Mouse (Mus musculus): ENCODE measurements around the gene Syne1. TPM values are rescaled to one million over a fixed set of nuclear protein-coding genes. Genes with fewer than 3 reads are reported as not detected.

Gene Syne1
- polyA plus RNA-seq, 1 experiment from 2014 or later, result 5.2 TPM

GRCm38 (mm10) chr10:5075724-5076123 lies 475.6 kb downstream of the Syne1 start:
- H3K9me3 ChIP-seq (ENCODE audit: low read length), result no peaks in the 10 kb centered on the region
- no peak overlapping the region for H3K27ac ChIP-seq (ENCODE audit: low read depth)
- H3K4me1 ChIP-seq (ENCODE audit: insufficient read depth), result no peaks in the 10 kb centered on the region
- TF ChIP-seq EP300 (IDR thresholded peaks at IDR 0.05; ENCODE audit: low read depth) (no peak), CTCF (IDR thresholded peaks at IDR 0.05; ENCODE audit: low read depth) (no peak)
- H3K27me3 ChIP-seq (ENCODE audit: insufficient read depth, low read length), result no peaks in the 10 kb centered on the region
- DNase-seq (no peak), ATAC-seq (no peak)
- 93% methylated on average over 7 of the region's 7 CpGs for WGBS (ENCODE audit: insufficient replicate concordance)
- no peak overlapping the region for H3K4me3 ChIP-seq (ENCODE audit: low read depth, low read length)
- peaks cover 22% of the 10 kb centered on the region for H3K36me3 ChIP-seq (replicated peaks; ENCODE audit: insufficient read depth, low read length)
- no peak overlapping the region for H3K9ac ChIP-seq (replicated peaks)
- no peak overlapping the region for H3K4me2 ChIP-seq (ENCODE audit: low read depth, low read length)

GRCm38 (mm10) chr10:5072054-5072453 lies 479.2 kb downstream of the Syne1 start:
- Histone ChIP-seq H3K4me2 (ENCODE audit: low read depth, low read length) (no peak overlapping the region), H3K9ac (replicated peaks) (no peak overlapping the region), H3K27me3 (ENCODE audit: insufficient read depth, low read length) (no peaks in the 10 kb centered on the region), H3K4me3 (ENCODE audit: low read depth, low read length) (no peak overlapping the region), H3K4me1 (ENCODE audit: insufficient read depth) (no peaks in the 10 kb centered on the region), H3K9me3 (ENCODE audit: low read length) (no peaks in the 10 kb centered on the region), H3K27ac (ENCODE audit: low read depth) (no peak overlapping the region), H3K36me3 (replicated peaks; ENCODE audit: insufficient read depth, low read length) (peaks cover 26% of the 10 kb centered on the region)
- 78% methylated on average over 8 of the region's 8 CpGs for WGBS (ENCODE audit: insufficient replicate concordance)
- TF ChIP-seq EP300 (IDR thresholded peaks at IDR 0.05; ENCODE audit: low read depth), result no peak
- TF ChIP-seq CTCF (IDR thresholded peaks at IDR 0.05; ENCODE audit: low read depth), result no peak
- ATAC-seq (no peak), DNase-seq (no peak)

- TF ChIP-seq EP300 (IDR thresholded peaks at IDR 0.05; ENCODE audit: low read depth) (no peak), CTCF (IDR thresholded peaks at IDR 0.05; ENCODE audit: low read depth) (no peak)
- Histone ChIP-seq H3K27me3 (ENCODE audit: insufficient read depth, low read length) (no peaks in the 10 kb centered on the region), H3K36me3 (replicated peaks; ENCODE audit: insufficient read depth, low read length) (peaks cover 26% of the 10 kb centered on the region), H3K27ac (ENCODE audit: low read depth) (no peak overlapping the region), H3K4me2 (ENCODE audit: low read depth, low read length) (no peak overlapping the region), H3K9ac (replicated peaks) (no peak overlapping the region), H3K4me3 (ENCODE audit: low read depth, low read length) (no peak overlapping the region), H3K4me1 (ENCODE audit: insufficient read depth) (no peaks in the 10 kb centered on the region), H3K9me3 (ENCODE audit: low read length) (no peaks in the 10 kb centered on the region)
- WGBS (ENCODE audit: insufficient replicate concordance), result 89% methylated on average over 3 of the region's 3 CpGs
- no peak for DNase-seq
- no peak for ATAC-seq
Measured at GRCm38 (mm10) chr10:5070941-5071231, 480.4 kb downstream of the Syne1 start.

GRCm38 (mm10) chr10:5070168-5070940 lies 480.9 kb downstream of the Syne1 start:
- ATAC-seq (no peak), DNase-seq (no peak)
- Histone ChIP-seq H3K4me3 (ENCODE audit: low read depth, low read length) (no peak overlapping the region), H3K36me3 (replicated peaks; ENCODE audit: insufficient read depth, low read length) (peaks cover 20% of the 10 kb centered on the region), H3K4me1 (ENCODE audit: insufficient read depth) (no peaks in the 10 kb centered on the region), H3K9ac (replicated peaks) (no peak overlapping the region), H3K4me2 (ENCODE audit: low read depth, low read length) (no peak overlapping the region), H3K9me3 (ENCODE audit: low read length) (no peaks in the 10 kb centered on the region), H3K27me3 (ENCODE audit: insufficient read depth, low read length) (no peaks in the 10 kb centered on the region), H3K27ac (ENCODE audit: low read depth) (no peak overlapping the region)
- 84% methylated on average over 11 of the region's 11 CpGs for WGBS (ENCODE audit: insufficient replicate concordance)
- TF ChIP-seq CTCF (IDR thresholded peaks at IDR 0.05; ENCODE audit: low read depth) (no peak), EP300 (IDR thresholded peaks at IDR 0.05; ENCODE audit: low read depth) (no peak)

- no peak for DNase-seq
- H3K27ac ChIP-seq (ENCODE audit: low read depth), result no peak within 1 kb of the TSS
Measured at GRCm38 (mm10) chr10:5068676-5069265, 482.5 kb downstream of the Syne1 start, which contains the start of gene Gm10097. TSS of gene Gm10097 (plus strand) at chr10:5069192.

GRCm38 (mm10) chr10:5067113-5067512 lies 484.2 kb downstream of the Syne1 start:
- H3K36me3 ChIP-seq (replicated peaks; ENCODE audit: insufficient read depth, low read length), result peaks cover 11% of the 10 kb centered on the region; the same call in 1 of the 2 replicates
- H3K4me3 ChIP-seq (ENCODE audit: low read depth, low read length), result no peak overlapping the region
- no peak overlapping the region for H3K4me2 ChIP-seq (ENCODE audit: low read depth, low read length)
- no peaks in the 10 kb centered on the region for H3K27me3 ChIP-seq (ENCODE audit: insufficient read depth, low read length)
- no peak overlapping the region for H3K27ac ChIP-seq (ENCODE audit: low read depth)
- DNase-seq (no peak), ATAC-seq (no peak)
- H3K4me1 ChIP-seq (ENCODE audit: insufficient read depth), result no peaks in the 10 kb centered on the region
- TF ChIP-seq CTCF (IDR thresholded peaks at IDR 0.05; ENCODE audit: low read depth) (no peak), EP300 (IDR thresholded peaks at IDR 0.05; ENCODE audit: low read depth) (no peak)
- no peaks in the 10 kb centered on the region for H3K9me3 ChIP-seq (ENCODE audit: low read length)
- no peak overlapping the region for H3K9ac ChIP-seq (replicated peaks)
- WGBS (ENCODE audit: insufficient replicate concordance), result 68% methylated on average over 3 of the region's 3 CpGs

More at GRCm38 (mm10) chr10:5068676-5069265, 482.5 kb downstream of the Syne1 start, which contains the start of gene Gm10097:
- no peak for ATAC-seq
- Histone ChIP-seq H3K36me3 (replicated peaks; ENCODE audit: insufficient read depth, low read length) (peaks cover 15% of the 10 kb centered on the region; the same call in 1 of the 2 replicates), H3K9me3 (ENCODE audit: low read length) (no peaks in the 10 kb centered on the region), H3K4me2 (ENCODE audit: low read depth, low read length) (no peak within 1 kb of the TSS), H3K4me3 (ENCODE audit: low read depth, low read length) (no peak within 1 kb of the TSS), H3K9ac (replicated peaks) (no peak within 1 kb of the TSS), H3K4me1 (ENCODE audit: insufficient read depth) (no peaks in the 10 kb centered on the region), H3K27me3 (ENCODE audit: insufficient read depth, low read length) (no peaks in the 10 kb centered on the region)
- WGBS (ENCODE audit: insufficient replicate concordance), result 84% methylated on average over 14 of the region's 14 CpGs
- TF ChIP-seq EP300 (IDR thresholded peaks at IDR 0.05; ENCODE audit: low read depth) (no peak), CTCF (IDR thresholded peaks at IDR 0.05; ENCODE audit: low read depth) (no peak)

Measured in liver, postnatal 0 days (tissue).